Mouse (Mus musculus) B cell, adult 2 months (primary cell): ENCODE measurements around the gene A4galt.

Experiments
- DNase-seq, 2 experiments: peaks; one replicate each; pipeline ENCODE4 v3.0.0; 2022

The A4galt gene

GRCm38 (mm10) chr15:83265269-83265668 is 13.7 kb upstream of the A4galt start:
- no peak for DNase-seq

- DNase-seq, result no peak
Measured at GRCm38 (mm10) chr15:83263405-83263804, 11.8 kb upstream of the A4galt start.

- DNase-seq, result no peak
Measured at GRCm38 (mm10) chr15:83257906-83258305, 6.3 kb upstream of the A4galt start.

GRCm38 (mm10) chr15:83256491-83256890 is 4.9 kb upstream of the A4galt start:
- DNase-seq, result no peak

- DNase-seq, result no peak
Measured at GRCm38 (mm10) chr15:83255944-83256343, 4.4 kb upstream of the A4galt start.

GRCm38 (mm10) chr15:83255191-83255782 is 3.7 kb upstream of the A4galt start:
- no peak for DNase-seq

- no peak for DNase-seq
Measured at GRCm38 (mm10) chr15:83254372-83255070, 2.9 kb upstream of the A4galt start.

GRCm38 (mm10) chr15:83252060-83252459 is 486 bp upstream of the A4galt start:
- DNase-seq, result no peak

- DNase-seq, result no peak
Measured at GRCm38 (mm10) chr15:83250651-83251175, 861 bp downstream of the A4galt start.

- DNase-seq, result no peak
Measured at GRCm38 (mm10) chr15:83249535-83250287, 1.9 kb downstream of the A4galt start.

- no peak for DNase-seq
Measured at GRCm38 (mm10) chr15:83248236-83248844, 3.2 kb downstream of the A4galt start.

GRCm38 (mm10) chr15:83244371-83244770 is 7.2 kb downstream of the A4galt start:
- no peak for DNase-seq

GRCm38 (mm10) chr15:83241961-83242680 is 9.5 kb downstream of the A4galt start:
- DNase-seq, result no peak

GRCm38 (mm10) chr15:83241497-83241896 is 10.1 kb downstream of the A4galt start:
- no peak for DNase-seq

GRCm38 (mm10) chr15:83237460-83238243 is 13.9 kb downstream of the A4galt start:
- DNase-seq, result no peak

GRCm38 (mm10) chr15:83236824-83237223 is 14.8 kb downstream of the A4galt start:
- DNase-seq, result no peak

- DNase-seq, result no peak
Measured at GRCm38 (mm10) chr15:83233219-83233992, 18.2 kb downstream of the A4galt start.

GRCm38 (mm10) chr15:83227559-83227958 is 24.0 kb downstream of the A4galt start:
- DNase-seq, result no peak

GRCm38 (mm10) chr15:83226871-83227270 is 24.7 kb downstream of the A4galt start:
- no peak for DNase-seq

GRCm38 (mm10) chr15:83226066-83226834 is 25.3 kb downstream of the A4galt start:
- no peak for DNase-seq
